Mouse (Mus musculus) granulocyte monocyte progenitor cell, adult 5-6 weeks (primary cell): ENCODE measurements at regions not wholly inside any gene's neighbourhood (a gene's known extent, or its start where the extent isn't known, plus 50 kb on each side); places are given as distances from the start of the nearest gene placed in this dataset.

Experiments
- ATAC-seq: replicated peaks from 2 replicates; pipeline ENCODE4 v1.8.0; 2016; ENCODE audit warnings: mild to moderate bottlenecking, moderate TSS enrichment, inconsistent platforms; ENCODE audit not compliant: poor library complexity, severe bottlenecking

- ATAC-seq, result peak; percentile 50; the same call in 1 of the 2 replicates
These were observed 1909.6 kb upstream of the 5930422O12Rik start for GRCm38 (mm10) chr8:31518903-31519302.

- no peak for ATAC-seq
These were observed 1907.5 kb upstream of the 5930422O12Rik start for GRCm38 (mm10) chr8:31520991-31521448.

GRCm38 (mm10) chr8:31525071-31525470, 1903.4 kb upstream of the 5930422O12Rik start:
- no peak for ATAC-seq

- no peak for ATAC-seq
These were observed 1889.3 kb upstream of the 5930422O12Rik start for GRCm38 (mm10) chr8:31539251-31539650.

GRCm38 (mm10) chr8:31541646-31542045, 1886.9 kb upstream of the 5930422O12Rik start:
- no peak for ATAC-seq

GRCm38 (mm10) chr8:31574136-31574535, 1854.4 kb upstream of the 5930422O12Rik start:
- no peak for ATAC-seq

GRCm38 (mm10) chr8:31576129-31576528, 1852.4 kb upstream of the 5930422O12Rik start:
- ATAC-seq, result no peak

GRCm38 (mm10) chr8:31584661-31585060, 1843.8 kb upstream of the 5930422O12Rik start:
- ATAC-seq, result no peak

GRCm38 (mm10) chr8:31599536-31599935, 1829.0 kb upstream of the 5930422O12Rik start:
- ATAC-seq, result no peak

GRCm38 (mm10) chr8:31600979-31601378, 1827.5 kb upstream of the 5930422O12Rik start:
- no peak for ATAC-seq

- ATAC-seq, result no peak
These were observed 1812.0 kb upstream of the 5930422O12Rik start for GRCm38 (mm10) chr8:31616501-31616900.

- ATAC-seq, result no peak
These were observed 1800.8 kb upstream of the 5930422O12Rik start for GRCm38 (mm10) chr8:31627708-31628107.

- ATAC-seq, result no peak
These were observed 1800.4 kb upstream of the 5930422O12Rik start for GRCm38 (mm10) chr8:31628146-31628545.

- no peak for ATAC-seq
These were observed 1790.1 kb upstream of the 5930422O12Rik start for GRCm38 (mm10) chr8:31638417-31638816.

GRCm38 (mm10) chr8:31663717-31664116, 1764.8 kb upstream of the 5930422O12Rik start:
- no peak for ATAC-seq

GRCm38 (mm10) chr8:31665485-31665884, 1763.0 kb upstream of the 5930422O12Rik start:
- no peak for ATAC-seq

- no peak for ATAC-seq
These were observed 1724.3 kb upstream of the 5930422O12Rik start for GRCm38 (mm10) chr8:31704168-31704567.

- ATAC-seq, result no peak
These were observed 1715.0 kb upstream of the 5930422O12Rik start for GRCm38 (mm10) chr8:31713321-31714076.

- no peak for ATAC-seq
These were observed 1714.4 kb upstream of the 5930422O12Rik start for GRCm38 (mm10) chr8:31714077-31714458.

- no peak for ATAC-seq
These were observed 1708.5 kb upstream of the 5930422O12Rik start for GRCm38 (mm10) chr8:31720021-31720420.

GRCm38 (mm10) chr8:31720585-31720984, 1707.9 kb upstream of the 5930422O12Rik start:
- no peak for ATAC-seq

GRCm38 (mm10) chr8:31725430-31725829, 1703.1 kb upstream of the 5930422O12Rik start:
- no peak for ATAC-seq
